Mouse (Mus musculus) cortical plate, adult 2 months (tissue): Measurements from ENCODE around the gene Man1c1.

Experiments
- CTCF ChIP-seq: fragments of 200-500 bp; IDR thresholded peaks from 2 replicates; pipeline ENCODE4 v1.5.1; 2011; ENCODE audit warnings: mild to moderate bottlenecking, control low read depth, low read length; ENCODE audit not compliant: insufficient read depth; ENCODE audit errors: extremely low read depth
- POLR2A ChIP-seq: fragments of 200-500 bp; IDR thresholded peaks from 2 replicates; pipeline ENCODE4 v1.6.1; 2011; ENCODE audit warnings: mild to moderate bottlenecking, low read length, control low read depth; ENCODE audit not compliant: insufficient read depth; ENCODE audit errors: extremely low read depth

- TF ChIP-seq POLR2A = no peak
- TF ChIP-seq CTCF = no peak
Observed at GRCm38 (mm10) chr4:134638111-134638550, 66.0 kb downstream of the Man1c1 start.
